Mouse (Mus musculus): Measurements from ENCODE around the gene Hba-x. TPM values are rescaled to one million over a fixed set of nuclear protein-coding genes. Genes with fewer than 3 reads are reported as not detected.

The Hba-x gene
- not detected for total RNA-seq (2021)
- not detected in 2 replicates for polyA plus RNA-seq (2012; rRNA removed)
- long read RNA-seq: 0 reads

GRCm38 (mm10) chr11:32276347-32276746, at the start of gene Hba-x:
Hba-x (plus strand) TSS chr11:32276400.
- no peak for DNase-seq

GRCm38 (mm10) chr11:32227041-32227440, 49.2 kb upstream of the Hba-x start:
- DNase-seq: no peak

- no peak for DNase-seq
Measured at GRCm38 (mm10) chr11:32227555-32227954, 48.6 kb upstream of the Hba-x start.

GRCm38 (mm10) chr11:32228292-32228845, 47.8 kb upstream of the Hba-x start:
- no peak for DNase-seq

- DNase-seq: no peak
Measured at GRCm38 (mm10) chr11:32230220-32230619, 46.0 kb upstream of the Hba-x start.

GRCm38 (mm10) chr11:32231125-32231524, 45.1 kb upstream of the Hba-x start:
- no peak for DNase-seq

GRCm38 (mm10) chr11:32232848-32233247, 43.4 kb upstream of the Hba-x start:
- no peak for DNase-seq

GRCm38 (mm10) chr11:32233895-32234294, 42.3 kb upstream of the Hba-x start:
- DNase-seq: no peak

GRCm38 (mm10) chr11:32234816-32235485, 41.2 kb upstream of the Hba-x start:
- no peak for DNase-seq

GRCm38 (mm10) chr11:32235646-32236045, 40.6 kb upstream of the Hba-x start:
- DNase-seq: peak; percentile 85

GRCm38 (mm10) chr11:32236132-32236531, 40.1 kb upstream of the Hba-x start:
- DNase-seq: no peak

- peak; percentile 54 for DNase-seq
Measured at GRCm38 (mm10) chr11:32236712-32237410, 39.3 kb upstream of the Hba-x start.

- no peak for DNase-seq
Measured at GRCm38 (mm10) chr11:32237411-32237795, 38.8 kb upstream of the Hba-x start.

GRCm38 (mm10) chr11:32238093-32238860, 37.9 kb upstream of the Hba-x start:
- peak; percentile 78 for DNase-seq

GRCm38 (mm10) chr11:32241391-32241790, 34.8 kb upstream of the Hba-x start:
- DNase-seq: no peak

- DNase-seq: no peak
Measured at GRCm38 (mm10) chr11:32242209-32242608, 34.0 kb upstream of the Hba-x start.

- no peak for DNase-seq
Measured at GRCm38 (mm10) chr11:32243205-32243955, 32.8 kb upstream of the Hba-x start.

- no peak for DNase-seq
Measured at GRCm38 (mm10) chr11:32244064-32244463, 32.1 kb upstream of the Hba-x start.

GRCm38 (mm10) chr11:32244617-32245016, 31.6 kb upstream of the Hba-x start:
- DNase-seq: no peak

GRCm38 (mm10) chr11:32245614-32246013, 30.6 kb upstream of the Hba-x start:
- no peak for DNase-seq

GRCm38 (mm10) chr11:32247068-32247467, 29.1 kb upstream of the Hba-x start:
- DNase-seq: no peak

- DNase-seq: no peak
Measured at GRCm38 (mm10) chr11:32248350-32248749, 27.9 kb upstream of the Hba-x start.

All from adrenal gland, adult 2 months (tissue).